Comparison of ENCODE assay signal across 23 mouse cellular contexts in genomic region chr11:120375324-120375723, GRCm38 (mm10). TPM values are rescaled to one million over a fixed set of nuclear protein-coding genes. Genes with fewer than 3 reads are reported as not detected.
A peak's percentile ranks its signal among the peaks of the same experiment; 100 is the strongest.
DNase-seq lines count a peak whose midpoint lies in the region; ATAC-seq lines count a peak whose summit lies in the region.
"Had no signal": no experiment of that assay in that cellular context is flagged by ENCODE, and none has a peak within 500 bp of the region (broad histone marks: within the 10 kb centered on the region; RNA-seq: fewer than 3 reads in every experiment).

No protein-coding gene starts in this region.

- no peak for ATAC-seq in midbrain, embryonic 13.5 days
- no peak for ATAC-seq in midbrain, embryonic 14.5 days (ENCODE audit: low FRiP score, low TSS enrichment)
- ATAC-seq: forebrain, embryonic 14.5 days had no signal

- WGBS in midbrain, embryonic 13.5 days, result 96% methylated on average over 10 of the region's 10 CpGs
- 96% methylated on average over 10 of the region's 10 CpGs for WGBS in midbrain, embryonic 14.5 days

- peak; percentile 59 for DNase-seq in gastrocnemius, postnatal 25 days
- DNase-seq in gastrocnemius, adult 18-20 months (ENCODE audit: low spot score), result no peak
- DNase-seq in midbrain, embryonic 14.5 days, result no peak
- DNase-seq in skeletal muscle tissue, adult 2 months (ENCODE audit: low read depth, low spot score), result peak; percentile 71
- no peak for DNase-seq in frontal cortex, adult 2 months (ENCODE audit: extremely low spot score in 1 of 2, low spot score in 1 of 2)
- DNase-seq: adrenal gland, adult 2 months; adrenal gland, postnatal 10 days; adrenal gland, postnatal 25 days; cerebellum, adult 11 months; cerebellum, adult 18-20 months; cerebellum, adult 8-10 months; cerebellum, adult 9-11 months; cerebellum, postnatal 14 days; cerebellum, postnatal 36 days; embryo, embryonic 11 days had no signal

- no peak overlapping the region for H3K27ac ChIP-seq in midbrain, embryonic 13.5 days
- no peak overlapping the region for H3K27ac ChIP-seq in midbrain, embryonic 14.5 days (replicated peaks; ENCODE audit: low read depth, low read length)
- H3K27ac ChIP-seq: embryonic facial prominence, embryonic 15.5 days; forebrain, embryonic 10.5 days; forebrain, embryonic 12.5 days had no signal

- 0 out of 2 replicates have a peak overlapping the region, but pooled peaks have one; percentile 19 for H3K9ac ChIP-seq in midbrain, embryonic 13.5 days (replicated peaks)
- no peak overlapping the region for H3K9ac ChIP-seq in midbrain, embryonic 14.5 days (replicated peaks; ENCODE audit: low read length)
- H3K9ac ChIP-seq: embryonic facial prominence, embryonic 13.5 days; embryonic facial prominence, embryonic 15.5 days; forebrain, embryonic 12.5 days had no signal

- H3K4me1 ChIP-seq in midbrain, embryonic 13.5 days (replicated peaks), result peaks cover 31% of the 10 kb centered on the region
- peaks cover 16% of the 10 kb centered on the region for H3K4me1 ChIP-seq in midbrain, embryonic 14.5 days (ENCODE audit: control insufficient read depth, insufficient read depth, low read length)

- no peaks in the 10 kb centered on the region for H3K9me3 ChIP-seq in midbrain, embryonic 13.5 days
- H3K9me3 ChIP-seq in midbrain, embryonic 14.5 days (ENCODE audit: control insufficient read depth, low read length), result no peaks in the 10 kb centered on the region
- H3K9me3 ChIP-seq: embryonic facial prominence, embryonic 13.5 days; embryonic facial prominence, embryonic 15.5 days; forebrain, embryonic 10.5 days; forebrain, embryonic 12.5 days had no signal

- H3K36me3 ChIP-seq in midbrain, embryonic 13.5 days, result peaks cover 71% of the 10 kb centered on the region
- H3K36me3 ChIP-seq in midbrain, embryonic 14.5 days (ENCODE audit: control insufficient read depth, insufficient read depth, low read length), result peaks cover 74% of the 10 kb centered on the region

- no peak overlapping the region for H3K4me3 ChIP-seq in midbrain, embryonic 13.5 days (replicated peaks)
- no peak overlapping the region for H3K4me3 ChIP-seq in midbrain, embryonic 14.5 days (replicated peaks; ENCODE audit: low read depth, low read length)
- H3K4me3 ChIP-seq: embryonic facial prominence, embryonic 13.5 days; embryonic facial prominence, embryonic 15.5 days; erythroblast, embryonic 14.5 days; forebrain, embryonic 12.5 days had no signal

- H3K27me3 ChIP-seq in midbrain, embryonic 13.5 days, result no peaks in the 10 kb centered on the region
- H3K27me3 ChIP-seq in midbrain, embryonic 14.5 days (ENCODE audit: control insufficient read depth, insufficient read depth, low read length), result no peaks in the 10 kb centered on the region
- H3K27me3 ChIP-seq: embryonic facial prominence, embryonic 13.5 days; embryonic facial prominence, embryonic 15.5 days; forebrain, embryonic 12.5 days had no signal

- H3K4me2 ChIP-seq in midbrain, embryonic 13.5 days (replicated peaks), result no peak overlapping the region
- no peak overlapping the region for H3K4me2 ChIP-seq in midbrain, embryonic 14.5 days (ENCODE audit: low read length)
- H3K4me2 ChIP-seq: embryonic facial prominence, embryonic 13.5 days; embryonic facial prominence, embryonic 15.5 days; forebrain, embryonic 12.5 days had no signal

RNA-seq across cellular contexts. Expression of gene Faap100, which starts 3.2 kb away (rescaled TPM):
- total RNA-seq in gastrocnemius, postnatal 25 days (2021), result 10 to 100 TPM; 14.0 to 16.5 TPM
- 10 to 100 TPM in 1 of 2 experiments, 1 to 10 TPM in 1; 8.3 to 19.3 TPM for total RNA-seq in gastrocnemius, adult 18-20 months (2021)
- polyA plus RNA-seq in midbrain, embryonic 13.5 days (2015; fragmentation: Nextera tagmentation; extraction: Ambion mirVana), result 80.9 and 81.1 TPM in 2 replicates
- polyA plus RNA-seq in midbrain, embryonic 14.5 days (2014; fragmentation: Nextera tagmentation; extraction: Ambion mirVana), result 95.9 and 114 TPM in 2 replicates
- 27.6 and 27.8 TPM in 2 replicates for polyA plus RNA-seq in frontal cortex, adult 2 months (2012; rRNA removed)

RNA-seq across cellular contexts. Expression of gene Fscn2, which starts 14.0 kb away (rescaled TPM):
- under 1 TPM; 0.29 to 0.31 TPM for total RNA-seq in gastrocnemius, postnatal 25 days (2021)
- under 1 TPM; 0.39 to 0.52 TPM for total RNA-seq in gastrocnemius, adult 18-20 months (2021)
- 1.9 and 2.2 TPM in 2 replicates for polyA plus RNA-seq in midbrain, embryonic 13.5 days (2015; fragmentation: Nextera tagmentation; extraction: Ambion mirVana)
- polyA plus RNA-seq in midbrain, embryonic 14.5 days (2014; fragmentation: Nextera tagmentation; extraction: Ambion mirVana), result 1.7 and 2.5 TPM in 2 replicates
- polyA plus RNA-seq in frontal cortex, adult 2 months (2012; rRNA removed), result 0.67 and 0.82 TPM in 2 replicates
- total RNA-seq: common myeloid progenitor, adult 5-6 weeks had no signal
- polyA plus RNA-seq: erythroblast, embryonic 14.5 days; forebrain, embryonic 10.5 days had no signal

RNA-seq across cellular contexts. Expression of gene Actg1, which starts 27.0 kb away (rescaled TPM):
- 100 to 1,000 TPM; 236 to 249 TPM for total RNA-seq in gastrocnemius, postnatal 25 days (2021)
- total RNA-seq in gastrocnemius, adult 18-20 months (2021), result 100 to 1,000 TPM; 158 to 253 TPM
- polyA plus RNA-seq in midbrain, embryonic 13.5 days (2015; fragmentation: Nextera tagmentation; extraction: Ambion mirVana), result 3,928 and 4,113 TPM in 2 replicates
- 4,502 and 4,930 TPM in 2 replicates for polyA plus RNA-seq in midbrain, embryonic 14.5 days (2014; fragmentation: Nextera tagmentation; extraction: Ambion mirVana)
- 1,138 and 1,210 TPM in 2 replicates for polyA plus RNA-seq in frontal cortex, adult 2 months (2012; rRNA removed)

Comparison
In these comparisons a context has a peak if more than half of its experiments do, and no peak if none do; other contexts are left out.
1. DNase-seq: peak in gastrocnemius, postnatal 25 days (single experiment) and skeletal muscle tissue, adult 2 months (single experiment); none in gastrocnemius, adult 18-20 months (single experiment), midbrain, embryonic 14.5 days (single experiment) and frontal cortex, adult 2 months (0 of 2).